Mouse (Mus musculus) liver, postnatal 0 days (tissue): Measurements from ENCODE around the gene Ahsa1.

Experiments
- CTCF ChIP-seq: sonication (generic); IDR thresholded peaks from 2 replicates; pipeline ENCODE4 v1.5.1; 2016; ENCODE audit warnings: antibody characterized with exemption, low read depth
- EP300 ChIP-seq: IDR thresholded peaks from 2 replicates; pipeline ENCODE4 v1.6.1; 2016; ENCODE audit warnings: antibody characterized with exemption, low read depth, mild to moderate bottlenecking

- TF ChIP-seq EP300, result no peak
- TF ChIP-seq CTCF, result no peak; the same call in 1 of the 2 replicates
Measured at GRCm38 (mm10) chr12:87226801-87227200, 39.5 kb upstream of the Ahsa1 start.
